Mouse (Mus musculus) heart, embryonic 14.5 days (tissue): ENCODE measurements around the gene Ddi2. TPM values are rescaled to one million over a fixed set of nuclear protein-coding genes. Genes with fewer than 3 reads are reported as not detected.

ENCODE experiments used
- ATAC-seq: fragments of 200-750 bp; cut with Nextera tagmentation; 2 replicates; pipeline ENCODE4 v1.8.0; 2017; ENCODE audit warnings: low read depth, moderate TSS enrichment; ENCODE audit not compliant: insufficient number of reproducible peaks, insufficient read depth, low FRiP score
- H3K27ac ChIP-seq, 2 experiments: fragments of 200-500 bp in 1 of 2; fragments of 300-500 bp in 1 of 2; sonication (generic) in 1 of 2; replicated peaks in 1 of 2; 2 replicates each; pipeline ENCODE4 v1.5.1; 2012 to 2014; ENCODE audit warnings: low read depth in 2 of 2, low read length in 2 of 2, control low read depth in 1 of 2, mild to moderate bottlenecking in 1 of 2, mixed read lengths in 1 of 2; ENCODE audit not compliant: control insufficient read depth in 1 of 2, insufficient read depth in 1 of 2
- H3K27me3 ChIP-seq: fragments of 300-500 bp; sonication (generic); 2 replicates; pipeline ENCODE4 v1.6.1; 2014; ENCODE audit warnings: mild to moderate bottlenecking, low read length, control low read depth; ENCODE audit not compliant: control insufficient read depth, insufficient read depth
- H3K36me3 ChIP-seq: fragments of 300-500 bp; sonication (generic); 2 replicates; pipeline ENCODE4 v1.6.1; 2014; ENCODE audit warnings: mild to moderate bottlenecking, control low read depth, low read length, mixed read lengths; ENCODE audit not compliant: control insufficient read depth, insufficient read depth
- H3K4me1 ChIP-seq, 2 experiments: fragments of 200-500 bp in 1 of 2; fragments of 300-500 bp in 1 of 2; sonication (generic) in 1 of 2; 2 replicates each; pipeline ENCODE4 v1.6.1; 2012 to 2014; ENCODE audit warnings: low read length in 2 of 2, control low read depth in 1 of 2, mixed read lengths in 1 of 2; ENCODE audit not compliant: control insufficient read depth in 2 of 2, insufficient read depth in 2 of 2
- H3K4me2 ChIP-seq: fragments of 300-500 bp; sonication (generic); 2 replicates; pipeline ENCODE4 v1.6.1; 2014; ENCODE audit warnings: mild to moderate bottlenecking, low read length
- H3K4me3 ChIP-seq, 2 experiments: fragments of 200-500 bp in 1 of 2; fragments of 300-500 bp in 1 of 2; sonication (generic) in 1 of 2; 2 replicates each; pipeline ENCODE4 v1.5.1; 2012 to 2014; ENCODE audit warnings: low read length in 2 of 2, mild to moderate bottlenecking in 2 of 2, control low read depth in 1 of 2, low read depth in 1 of 2, moderate library complexity in 1 of 2; ENCODE audit not compliant: control insufficient read depth in 1 of 2, insufficient read depth in 1 of 2
- H3K9ac ChIP-seq: fragments of 300-500 bp; sonication (generic); 2 replicates; pipeline ENCODE4 v1.6.1; 2014; ENCODE audit warnings: mild to moderate bottlenecking, low read length
- H3K9me3 ChIP-seq: fragments of 300-500 bp; sonication (generic); 2 replicates; pipeline ENCODE4 v1.6.1; 2016; ENCODE audit warnings: low read length, control low read depth; ENCODE audit not compliant: control insufficient read depth
- WGBS: fragments of 180-500 bp; shearing (Covaris S2); extraction: QIAGEN DNeasy Blood & Tissue Kit; methylation state at CpG from one replicate; pipeline ENCODE4 v1.1.7; 2014; 5-methylcytosine and 5-hydroxymethylcytosine counted together
- polyA plus RNA-seq: library from polyadenylated mRNA; unstranded; fragments of >200 nt; fragmentation: Nextera tagmentation; extraction: Ambion mirVana; gene quantifications from 2 replicates; pipeline ENCODE4 v1.2.1, GENCODE M21; 2014

Ddi2 gene
- polyA plus RNA-seq, 1 experiment from 2014 or later, result 12.0 TPM

- peaks cover 18 to 27% of the 10 kb centered on the region in 2 experiments for H3K4me1 ChIP-seq
- no peak overlapping the region for H3K4me3 ChIP-seq
- ATAC-seq, result no peak
- no peaks in the 10 kb centered on the region for H3K9me3 ChIP-seq
- H3K36me3 ChIP-seq, result peaks cover 48% of the 10 kb centered on the region
- no peaks in the 10 kb centered on the region for H3K27me3 ChIP-seq
- H3K27ac ChIP-seq, result no peak overlapping the region
- 67% methylated on average over 6 of the region's 6 CpGs for WGBS
- H3K9ac ChIP-seq, result no peak overlapping the region
- no peak overlapping the region for H3K4me2 ChIP-seq
These were observed 68.7 kb downstream of the Ddi2 start for GRCm38 (mm10) chr4:141654509-141654908.

- peaks cover 18 to 30% of the 10 kb centered on the region in 2 experiments for H3K4me1 ChIP-seq
- no peak overlapping the region for H3K4me2 ChIP-seq
- no peak for ATAC-seq
- no peak overlapping the region for H3K9ac ChIP-seq
- no peak overlapping the region for H3K27ac ChIP-seq
- no peaks in the 10 kb centered on the region for H3K9me3 ChIP-seq
- WGBS, result 86% methylated on average over 13 of the region's 13 CpGs
- H3K4me3 ChIP-seq, result no peak overlapping the region
- H3K36me3 ChIP-seq, result peaks cover 49% of the 10 kb centered on the region
- H3K27me3 ChIP-seq, result no peaks in the 10 kb centered on the region
These were observed 69.4 kb downstream of the Ddi2 start for GRCm38 (mm10) chr4:141653813-141654212.

- H3K4me3 ChIP-seq, result no peak overlapping the region
- no peak overlapping the region for H3K4me2 ChIP-seq
- H3K27ac ChIP-seq, result no peak overlapping the region
- no peaks in the 10 kb centered on the region for H3K9me3 ChIP-seq
- H3K4me1 ChIP-seq, result peaks cover 13 to 26% of the 10 kb centered on the region in 2 experiments
- no peak overlapping the region for H3K9ac ChIP-seq
- H3K27me3 ChIP-seq, result no peaks in the 10 kb centered on the region
- peaks cover 51% of the 10 kb centered on the region for H3K36me3 ChIP-seq
- 78% methylated on average over 8 of the region's 8 CpGs for WGBS
- ATAC-seq, result no peak
These were observed 70.2 kb downstream of the Ddi2 start for GRCm38 (mm10) chr4:141653044-141653443.

- no peaks in the 10 kb centered on the region for H3K9me3 ChIP-seq
- no peak overlapping the region for H3K4me3 ChIP-seq
- H3K4me1 ChIP-seq, result peaks cover 11 to 21% of the 10 kb centered on the region in 2 experiments
- no peak overlapping the region; a peak in 1 of 4 replicates for H3K27ac ChIP-seq
- H3K27me3 ChIP-seq, result no peaks in the 10 kb centered on the region
- no peak overlapping the region for H3K9ac ChIP-seq
- H3K36me3 ChIP-seq, result peaks cover 48% of the 10 kb centered on the region
- no peak for ATAC-seq
- no peak overlapping the region for H3K4me2 ChIP-seq
- 87% methylated on average over 10 of the region's 10 CpGs for WGBS
These were observed 71.3 kb downstream of the Ddi2 start for GRCm38 (mm10) chr4:141651944-141652343.

- Histone ChIP-seq H3K36me3 (peaks cover 43% of the 10 kb centered on the region), H3K9me3 (no peaks in the 10 kb centered on the region), H3K27me3 (no peaks in the 10 kb centered on the region), H3K4me1 (peaks cover 4 to 15% of the 10 kb centered on the region in 2 experiments), H3K4me3 (no peak overlapping the region), H3K9ac (no peak overlapping the region), H3K4me2 (no peak overlapping the region), H3K27ac (no peak overlapping the region; a peak in 1 of 4 replicates)
- no peak for ATAC-seq
- WGBS, result 67% methylated on average over 6 of the region's 6 CpGs
These were observed 71.9 kb downstream of the Ddi2 start for GRCm38 (mm10) chr4:141651286-141651685.

GRCm38 (mm10) chr4:141649244-141649643, 74.0 kb downstream of the Ddi2 start:
- Histone ChIP-seq H3K4me3 (no peak overlapping the region), H3K4me2 (no peak overlapping the region), H3K4me1 (peaks cover 0 to 12% of the 10 kb centered on the region in 2 experiments; a peak in 3 of 4 replicates), H3K36me3 (peaks cover 37% of the 10 kb centered on the region), H3K27me3 (no peaks in the 10 kb centered on the region), H3K27ac (no peak overlapping the region), H3K9me3 (no peaks in the 10 kb centered on the region), H3K9ac (no peak overlapping the region)
- 67% methylated on average over 6 of the region's 6 CpGs for WGBS
- ATAC-seq, result no peak

- 87% methylated on average over 5 of the region's 5 CpGs for WGBS
- no peak overlapping the region for H3K27ac ChIP-seq
- H3K36me3 ChIP-seq, result peaks cover 27% of the 10 kb centered on the region
- no peak for ATAC-seq
- H3K4me3 ChIP-seq, result no peak overlapping the region
- H3K9ac ChIP-seq, result no peak overlapping the region
- H3K9me3 ChIP-seq, result no peaks in the 10 kb centered on the region
- no peak overlapping the region for H3K4me2 ChIP-seq
- H3K4me1 ChIP-seq, result peaks cover 8 to 22% of the 10 kb centered on the region in 2 experiments
- no peaks in the 10 kb centered on the region for H3K27me3 ChIP-seq
These were observed 75.0 kb downstream of the Ddi2 start for GRCm38 (mm10) chr4:141648262-141648661.

- Histone ChIP-seq H3K27ac (no peak overlapping the region), H3K36me3 (peaks cover 27% of the 10 kb centered on the region), H3K9me3 (no peaks in the 10 kb centered on the region), H3K4me1 (peaks cover 17 to 32% of the 10 kb centered on the region in 2 experiments), H3K27me3 (no peaks in the 10 kb centered on the region), H3K4me2 (no peak overlapping the region), H3K9ac (no peak overlapping the region), H3K4me3 (no peak overlapping the region)
- WGBS, result 88% methylated on average over 3 of the region's 3 CpGs
- ATAC-seq, result no peak
These were observed 76.0 kb downstream of the Ddi2 start for GRCm38 (mm10) chr4:141647187-141647586.
